Mouse (Mus musculus): ENCODE measurements at regions not wholly inside any gene's neighbourhood (a gene's known extent, or its start where the extent isn't known, plus 50 kb on each side); places are given as distances from the start of the nearest gene placed in this dataset.

- DNase-seq (ENCODE audit: low spot score): no peak
These were observed 171.7 kb downstream of the Dact1 start for GRCm38 (mm10) chr12:71481371-71481770.

GRCm38 (mm10) chr12:71481899-71482593 lies 172.4 kb downstream of the Dact1 start:
- DNase-seq (ENCODE audit: low spot score): no peak

GRCm38 (mm10) chr12:71482619-71483018 lies 172.9 kb downstream of the Dact1 start:
- DNase-seq (ENCODE audit: low spot score): no peak

GRCm38 (mm10) chr12:71483536-71484165 lies 174.0 kb downstream of the Dact1 start:
- DNase-seq (ENCODE audit: low spot score): no peak

- DNase-seq (ENCODE audit: low spot score): no peak
These were observed 174.6 kb downstream of the Dact1 start for GRCm38 (mm10) chr12:71484286-71484685.

GRCm38 (mm10) chr12:71486078-71486477 lies 176.4 kb downstream of the Dact1 start:
- no peak for DNase-seq (ENCODE audit: low spot score)

GRCm38 (mm10) chr12:71487591-71488435 lies 178.1 kb downstream of the Dact1 start:
- DNase-seq (ENCODE audit: low spot score): no peak

- DNase-seq (ENCODE audit: low spot score): no peak
These were observed 179.6 kb downstream of the Dact1 start for GRCm38 (mm10) chr12:71489295-71489694.

GRCm38 (mm10) chr12:71494803-71495293 lies 185.2 kb downstream of the Dact1 start:
- DNase-seq (ENCODE audit: low spot score): no peak

GRCm38 (mm10) chr12:71498246-71499029 lies 188.8 kb downstream of the Dact1 start:
- no peak for DNase-seq (ENCODE audit: low spot score)

- no peak for DNase-seq (ENCODE audit: low spot score)
These were observed 191.7 kb downstream of the Dact1 start for GRCm38 (mm10) chr12:71501299-71501810.

GRCm38 (mm10) chr12:71503265-71503664 lies 193.6 kb downstream of the Dact1 start:
- no peak for DNase-seq (ENCODE audit: low spot score)

- no peak for DNase-seq (ENCODE audit: low spot score)
These were observed 196.5 kb downstream of the Dact1 start for GRCm38 (mm10) chr12:71506206-71506605.

- DNase-seq (ENCODE audit: low spot score): no peak
These were observed 197.0 kb downstream of the Dact1 start for GRCm38 (mm10) chr12:71506716-71507115.

- DNase-seq (ENCODE audit: low spot score): no peak
These were observed 203.4 kb downstream of the Dact1 start for GRCm38 (mm10) chr12:71512915-71513612.

- no peak for DNase-seq (ENCODE audit: low spot score)
These were observed 209.8 kb downstream of the Dact1 start for GRCm38 (mm10) chr12:71519520-71519919.

- no peak for DNase-seq (ENCODE audit: low spot score)
These were observed 212.3 kb downstream of the Dact1 start for GRCm38 (mm10) chr12:71521936-71522335.

- no peak for DNase-seq (ENCODE audit: low spot score)
These were observed 212.8 kb downstream of the Dact1 start for GRCm38 (mm10) chr12:71522451-71522850.

GRCm38 (mm10) chr12:71524156-71524555 lies 214.5 kb downstream of the Dact1 start:
- no peak for DNase-seq (ENCODE audit: low spot score)

- no peak for DNase-seq (ENCODE audit: low spot score)
These were observed 215.7 kb downstream of the Dact1 start for GRCm38 (mm10) chr12:71525255-71525927.

Measured in urinary bladder, postnatal 10 days (tissue).